26 mouse cellular contexts compared by ENCODE assay signal in genomic region chr4:43993072-43993471, GRCm38 (mm10). TPM values are rescaled to one million over a fixed set of nuclear protein-coding genes. Genes with fewer than 3 reads are reported as not detected.
DNase-seq lines count a peak whose midpoint lies in the region; TF ChIP-seq lines count a peak whose summit lies in the region.
"Had no signal": no experiment of that assay in that cellular context is flagged by ENCODE, and none has a peak within 500 bp of the region (broad histone marks: within the 10 kb centered on the region; RNA-seq: fewer than 3 reads in every experiment).

No protein-coding gene starts in this region.

- no peak for TF ChIP-seq CTCF in E14TG2a.4 (conservative IDR thresholded peaks at IDR 0.05; ENCODE audit: low read length)

- H3K9ac ChIP-seq in ES-E14 (ENCODE audit: insufficient read depth, low read depth, low read length, poor library complexity, severe bottlenecking): peak overlapping the region; percentile 78
- H3K9ac ChIP-seq: embryonic facial prominence, embryonic 15.5 days; hindbrain, embryonic 13.5 days had no signal

- H3K9me3 ChIP-seq in E14TG2a.4 (ENCODE audit: low read length) (no peaks in the 10 kb centered on the region), ES-E14 (ENCODE audit: control insufficient read depth, insufficient read depth, low read depth, low read length) (no peaks in the 10 kb centered on the region)
- H3K9me3 ChIP-seq in limb, embryonic 10.5 days (replicated peaks): no peaks in the 10 kb centered on the region
- H3K9me3 ChIP-seq: embryonic facial prominence, embryonic 15.5 days; hindbrain, embryonic 13.5 days had no signal

- peaks cover 18% of the 10 kb centered on the region for H3K36me3 ChIP-seq in E14TG2a.4 (ENCODE audit: insufficient read depth, low read length)
- no peaks in the 10 kb centered on the region for H3K36me3 ChIP-seq in ES-E14 (ENCODE audit: control insufficient read depth, insufficient read depth, low read length, poor library complexity, severe bottlenecking)
- H3K36me3 ChIP-seq in limb, embryonic 10.5 days: no peaks in the 10 kb centered on the region
- H3K36me3 ChIP-seq: embryonic facial prominence, embryonic 15.5 days; hindbrain, embryonic 13.5 days had no signal

- in situ Hi-C loops in ES-E14 (cut with MboI; ENCODE audit: low sequenced_read_pairs in 2 of 2, unreplicated experiment in 2 of 2): no loop called here

- no peaks in the 10 kb centered on the region for H3K27me3 ChIP-seq in E14TG2a.4 (ENCODE audit: insufficient read depth, low read length)
- H3K27me3 ChIP-seq in limb, embryonic 10.5 days (ENCODE audit: low read depth, poor library complexity, severe bottlenecking): no peaks in the 10 kb centered on the region
- H3K27me3 ChIP-seq: embryonic facial prominence, embryonic 15.5 days; hindbrain, embryonic 13.5 days had no signal

- H3K4me1 ChIP-seq in E14TG2a.4 (replicated peaks; ENCODE audit: low read depth, low read length) (peaks cover 58% of the 10 kb centered on the region), ES-E14 (ENCODE audit: control insufficient read depth in 2 of 2, insufficient read depth in 2 of 2, low read length in 2 of 2, poor library complexity in 1 of 2) (peaks cover 4 to 6% of the 10 kb centered on the region in 2 experiments; a peak in 2 of 4 replicates)
- no peaks in the 10 kb centered on the region for H3K4me1 ChIP-seq in limb, embryonic 10.5 days
- H3K4me1 ChIP-seq: embryonic facial prominence, embryonic 15.5 days; hindbrain, embryonic 13.5 days had no signal

- H3K4me3 ChIP-seq in E14TG2a.4 (replicated peaks; ENCODE audit: low read length): peak overlapping the region; percentile 84
- H3K4me3 ChIP-seq in ES-E14 (ENCODE audit: insufficient read depth in 1 of 2, low read depth in 1 of 2, low read length in 2 of 2, poor library complexity in 1 of 2, severe bottlenecking in 1 of 2): peak overlapping the region; percentile 70 to 91
- no peak overlapping the region for H3K4me3 ChIP-seq in limb, embryonic 10.5 days
- H3K4me3 ChIP-seq: embryonic facial prominence, embryonic 15.5 days; erythroblast, embryonic 14.5 days; hindbrain, embryonic 13.5 days had no signal

- intact Hi-C loops in heart, postnatal 10 days (cut with DNase I): no loop called here

- WGBS in limb, embryonic 10.5 days: 93% methylated on average over 11 of the region's 11 CpGs

- DNase-seq in heart, adult 11 months: peak; percentile 74
- no peak for DNase-seq in heart, postnatal 10 days
- peak; percentile 68 for DNase-seq in ES-E14 (ENCODE audit: low read depth, low spot score)
- peak; percentile 21 for DNase-seq in limb, embryonic 10.5 days (ENCODE audit: low spot score)
- no peak for DNase-seq in kidney, adult 11 months
- DNase-seq in cerebellum, adult 8-10 months: no peak
- DNase-seq: adrenal gland, adult 8-10 months; adrenal gland, postnatal 36 days; cerebellum, adult 2 months; cerebellum, postnatal 14 days; embryo, embryonic 11 days; gastrocnemius, postnatal 10 days; heart, postnatal 14 days had no signal

- H3K27ac ChIP-seq in ES-E14 (ENCODE audit: insufficient read depth, low read depth, low read length, poor library complexity, severe bottlenecking): 0 out of 2 replicates have a peak overlapping the region, but pooled peaks have one; percentile 20
- no peak overlapping the region for H3K27ac ChIP-seq in limb, embryonic 10.5 days
- H3K27ac ChIP-seq: embryonic facial prominence, embryonic 15.5 days; hindbrain, embryonic 13.5 days; hindbrain, postnatal 0 days had no signal

TF ChIP-seq in ES-E14, 5 proteins besides CTCF, POLR2A, EP300 and RAD21:
- TF ChIP-seq HCFC1 (IDR thresholded peaks at IDR 0.05; ENCODE audit: borderline replicate concordance, insufficient read depth, low read length) (no peak), MAFK (IDR thresholded peaks at IDR 0.05; ENCODE audit: insufficient read depth, low read depth, low read length) (peak; percentile 73), CHD2 (IDR thresholded peaks at IDR 0.05; ENCODE audit: low read depth, low read length) (no peak)
TF ChIP-seq in ES-E14: peak in this region for 1.

RNA-seq across cellular contexts. Expression of gene Ccin, which starts 9.8 kb away (rescaled TPM):
- total RNA-seq in heart, postnatal 10 days (2021): under 1 TPM; 0.12 to 0.22 TPM
- 0.80 and 1.1 TPM in 2 replicates for total RNA-seq in ES-E14 (2012; rRNA removed)
- polyA plus RNA-seq in limb, embryonic 10.5 days (2016; fragmentation: Nextera tagmentation; extraction: Ambion mirVana): not detected in 2 replicates
- total RNA-seq: adrenal gland, adult 8-10 months; adrenal gland, postnatal 36 days; common myeloid progenitor, adult 5-6 weeks; heart, postnatal 14 days; hematopoietic stem cell, adult 5-6 weeks; hindbrain, postnatal 0 days; MEL had no signal
- polyA plus RNA-seq: cerebellum, adult 2 months; embryonic facial prominence, embryonic 11.5 days; embryonic facial prominence, embryonic 15.5 days; erythroblast, embryonic 14.5 days; forebrain, embryonic 11.5 days; forebrain, embryonic 16.5 days; heart, embryonic 14.5 days; hindbrain, embryonic 13.5 days; hindbrain, postnatal 0 days; intestine, postnatal 0 days had no signal

RNA-seq across cellular contexts. Expression of gene Clta, which starts 11.2 kb away (rescaled TPM):
- total RNA-seq in heart, postnatal 10 days (2021): 100 to 1,000 TPM; 101 to 104 TPM
- 261 and 373 TPM in 2 replicates for total RNA-seq in ES-E14 (2012; rRNA removed)
- polyA plus RNA-seq in limb, embryonic 10.5 days (2016; fragmentation: Nextera tagmentation; extraction: Ambion mirVana): 215 and 217 TPM in 2 replicates

RNA-seq across cellular contexts. Expression of gene Glipr2, which starts 35.9 kb away (rescaled TPM):
- total RNA-seq in heart, postnatal 10 days (2021): 10 to 100 TPM; 16.4 to 18.1 TPM
- 52.3 and 93.2 TPM in 2 replicates for total RNA-seq in ES-E14 (2012; rRNA removed)
- 30.1 and 44.7 TPM in 2 replicates for polyA plus RNA-seq in limb, embryonic 10.5 days (2016; fragmentation: Nextera tagmentation; extraction: Ambion mirVana)

Comparison
In these comparisons a context has a peak if more than half of its experiments do, and no peak if none do; other contexts are left out.
1. DNase-seq: peak in heart, adult 11 months (single experiment), ES-E14 (single experiment) and limb, embryonic 10.5 days (single experiment); none in heart, postnatal 10 days (0 of 2), kidney, adult 11 months (single experiment) and cerebellum, adult 8-10 months (single experiment).